Mouse (Mus musculus): ENCODE data around the gene Dmwd.

DNA sequence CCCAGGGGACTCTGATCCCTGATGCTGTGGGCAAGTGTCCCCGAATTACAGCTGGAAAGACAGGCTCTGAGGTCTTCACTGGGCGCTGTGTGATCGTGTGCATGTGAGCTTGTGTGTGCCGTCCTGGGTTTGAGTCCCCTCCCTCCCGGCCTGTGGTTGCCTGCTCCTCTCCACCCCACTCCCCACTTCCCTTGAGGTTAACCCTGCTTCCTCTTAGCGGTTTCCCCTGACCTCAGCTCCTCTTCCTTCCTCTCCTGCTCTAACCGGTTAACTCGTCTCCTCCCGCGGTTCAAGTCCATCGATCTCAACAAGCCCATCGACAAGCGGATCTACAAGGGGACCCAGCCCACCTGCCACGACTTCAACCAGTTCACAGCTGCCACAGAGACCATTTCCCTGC, 1.7 kb downstream of the Dmwd start:
- TF ChIP-seq CTCF (IDR thresholded peaks at IDR 0.05; ENCODE audit: extremely low read depth, insufficient read depth, insufficient read length, insufficient replicate concordance) (no peak), POLR2A (IDR thresholded peaks at IDR 0.05; ENCODE audit: low read depth, low read length) (no peak)

Data from spleen, adult 2 months (tissue).